Mouse (Mus musculus) brain, adult 2 months (tissue): ENCODE data around the gene Man2a1.

Source experiments
- DNase-seq: peaks from one replicate; pipeline ENCODE4 v3.0.0; 2011; ENCODE audit warnings: low read depth, low spot score

The Man2a1 gene

GRCm38 (mm10) chr17:64703649-64704230 is 103.2 kb downstream of the Man2a1 start:
- DNase-seq = peak; percentile 9

DNA sequence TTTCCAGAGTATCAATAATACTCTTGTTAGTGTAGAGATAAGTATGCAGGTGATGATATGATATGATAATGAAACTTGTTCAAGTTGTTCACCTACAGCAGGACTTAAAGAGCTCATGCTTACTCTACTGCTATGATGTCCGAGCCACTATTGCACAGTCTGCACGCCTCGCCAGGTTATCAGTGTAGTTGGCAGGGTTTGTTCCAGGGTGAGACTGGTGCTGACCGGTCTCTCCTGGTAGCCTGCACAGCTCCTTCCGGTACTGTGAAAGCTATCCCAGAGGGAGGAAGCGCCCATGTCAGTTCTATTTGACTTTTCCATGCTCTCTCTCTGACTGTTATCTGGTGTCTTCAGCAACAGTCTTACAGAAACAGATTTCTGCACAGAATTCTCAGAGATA is 107.0 kb downstream of the Man2a1 start:
- DNase-seq = no peak

DNA sequence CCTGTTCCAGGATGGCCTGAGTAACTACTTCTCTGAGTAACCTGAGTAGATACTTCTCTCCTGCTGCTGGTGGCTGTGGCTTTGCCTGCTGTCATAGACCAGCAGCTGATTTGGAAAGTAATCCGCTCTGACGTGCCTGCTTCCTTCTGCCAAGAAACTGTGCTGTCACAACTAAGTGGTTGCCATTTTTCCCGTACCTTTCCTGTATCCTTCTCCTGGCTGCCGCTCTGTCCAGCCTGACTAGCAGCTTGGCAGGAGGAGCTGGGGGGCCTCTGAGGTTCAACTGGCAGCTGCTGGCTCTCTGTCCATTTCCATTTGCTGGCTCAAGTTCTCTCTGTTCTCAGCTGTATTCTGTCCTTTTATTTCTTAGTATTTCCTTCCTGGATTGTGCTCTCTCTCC is 115.8 kb downstream of the Man2a1 start:
- DNase-seq = peak; percentile 91

DNA sequence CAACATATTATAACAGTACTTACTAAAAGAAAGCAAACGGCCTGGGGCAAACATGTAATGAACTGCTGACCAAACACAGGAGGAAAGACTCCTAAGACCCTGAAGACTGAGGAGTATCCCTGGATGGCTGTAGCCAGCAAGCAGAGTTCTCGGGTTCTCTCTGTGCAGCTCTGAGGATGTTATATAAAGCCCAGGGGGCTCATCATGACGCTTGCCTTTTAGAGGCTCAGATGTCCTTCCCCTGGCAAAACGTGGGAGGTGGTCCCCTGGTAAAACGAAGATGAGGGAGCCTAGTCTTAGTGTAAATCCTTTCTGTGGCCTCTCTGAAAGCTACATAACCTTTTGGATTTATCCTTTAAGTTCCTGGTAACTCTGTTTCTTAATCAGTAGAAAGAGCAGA is 119.2 kb downstream of the Man2a1 start:
- no peak for DNase-seq

DNA sequence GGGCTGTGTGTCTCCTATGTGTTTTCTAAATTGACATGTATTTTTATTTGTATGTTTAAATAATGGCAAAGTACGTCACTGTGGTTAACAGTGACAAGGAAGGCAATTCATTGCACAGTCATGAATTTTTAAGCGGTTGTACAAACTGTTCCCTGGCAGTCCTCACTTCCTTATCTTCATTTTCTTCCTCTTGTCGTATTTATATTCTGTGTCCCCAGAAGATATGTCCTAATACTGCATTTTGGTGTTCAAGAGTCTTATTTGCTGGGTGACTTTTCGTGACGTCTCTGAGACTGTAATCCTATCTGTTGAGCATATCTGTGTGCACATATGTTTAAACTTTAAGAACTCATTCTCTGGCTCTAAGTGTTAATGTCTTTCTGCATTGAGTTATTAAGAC is 120.6 kb downstream of the Man2a1 start:
- DNase-seq = no peak

DNA sequence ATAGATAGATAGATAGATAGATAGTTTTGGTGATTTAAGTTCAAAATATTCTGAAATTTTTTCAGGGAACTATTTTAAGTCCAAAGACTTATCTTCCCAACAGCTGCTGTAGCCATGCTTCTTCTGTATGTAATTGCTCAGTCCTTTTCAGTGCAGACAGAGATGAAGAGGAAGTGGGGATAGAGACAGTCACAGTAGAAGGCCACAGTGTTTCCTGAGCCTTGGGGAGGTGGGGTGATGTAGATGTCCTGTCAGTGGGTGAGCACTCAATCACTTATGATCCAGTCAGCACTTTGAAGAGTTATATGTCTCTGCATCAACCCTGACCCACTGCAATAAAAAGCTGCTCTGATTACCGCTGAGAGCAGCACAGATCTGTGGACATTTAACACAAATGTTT is 122.6 kb downstream of the Man2a1 start:
- DNase-seq = no peak

DNA sequence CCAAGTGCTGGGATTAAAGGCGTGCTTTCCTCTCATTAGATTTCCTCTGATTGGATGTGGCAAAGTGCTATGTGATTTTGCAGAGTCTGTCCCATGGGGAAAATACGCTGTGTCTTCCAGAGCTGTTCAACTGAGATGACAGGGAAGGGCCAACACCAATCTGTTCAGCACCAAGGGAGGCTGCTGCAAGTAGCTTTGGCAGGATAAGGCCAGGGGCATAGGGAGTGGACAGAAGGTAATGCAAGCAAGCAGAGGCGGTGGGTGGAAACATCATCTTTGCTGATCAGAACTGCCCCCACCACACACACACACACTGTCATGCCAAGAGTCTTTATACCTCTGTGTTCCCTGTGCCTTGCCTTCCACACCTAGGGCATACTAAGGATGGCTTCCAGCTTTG is 124.7 kb downstream of the Man2a1 start:
- no peak for DNase-seq

- DNase-seq = no peak
Measured at GRCm38 (mm10) chr17:64726032-64726431, 125.5 kb downstream of the Man2a1 start.

GRCm38 (mm10) chr17:64735492-64735891 is 135.0 kb downstream of the Man2a1 start:
- DNase-seq = no peak

DNA sequence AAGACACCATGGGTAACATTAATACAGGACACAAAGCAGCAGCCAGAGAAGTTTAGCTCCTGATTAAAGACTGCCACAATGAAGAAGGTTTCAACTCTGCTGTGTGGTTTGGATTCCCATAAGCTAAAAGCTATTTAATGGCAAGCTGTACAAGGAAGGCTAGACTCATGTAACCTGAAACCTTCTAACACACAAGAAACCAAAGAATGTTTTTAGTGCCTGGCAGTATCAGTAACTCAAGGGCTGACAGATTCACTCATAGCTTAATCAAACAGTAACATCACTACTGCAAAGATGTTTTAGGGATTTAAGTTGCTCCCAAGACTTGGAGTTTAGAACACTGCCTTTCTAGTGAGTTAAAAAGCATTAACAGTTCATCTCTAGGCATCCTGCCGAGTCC is 137.4 kb downstream of the Man2a1 start:
- no peak for DNase-seq

- DNase-seq = peak; percentile 84
Measured at GRCm38 (mm10) chr17:64739129-64739528, 138.6 kb downstream of the Man2a1 start.

GRCm38 (mm10) chr17:64742715-64743605 is 142.4 kb downstream of the Man2a1 start:
- no peak for DNase-seq

DNA sequence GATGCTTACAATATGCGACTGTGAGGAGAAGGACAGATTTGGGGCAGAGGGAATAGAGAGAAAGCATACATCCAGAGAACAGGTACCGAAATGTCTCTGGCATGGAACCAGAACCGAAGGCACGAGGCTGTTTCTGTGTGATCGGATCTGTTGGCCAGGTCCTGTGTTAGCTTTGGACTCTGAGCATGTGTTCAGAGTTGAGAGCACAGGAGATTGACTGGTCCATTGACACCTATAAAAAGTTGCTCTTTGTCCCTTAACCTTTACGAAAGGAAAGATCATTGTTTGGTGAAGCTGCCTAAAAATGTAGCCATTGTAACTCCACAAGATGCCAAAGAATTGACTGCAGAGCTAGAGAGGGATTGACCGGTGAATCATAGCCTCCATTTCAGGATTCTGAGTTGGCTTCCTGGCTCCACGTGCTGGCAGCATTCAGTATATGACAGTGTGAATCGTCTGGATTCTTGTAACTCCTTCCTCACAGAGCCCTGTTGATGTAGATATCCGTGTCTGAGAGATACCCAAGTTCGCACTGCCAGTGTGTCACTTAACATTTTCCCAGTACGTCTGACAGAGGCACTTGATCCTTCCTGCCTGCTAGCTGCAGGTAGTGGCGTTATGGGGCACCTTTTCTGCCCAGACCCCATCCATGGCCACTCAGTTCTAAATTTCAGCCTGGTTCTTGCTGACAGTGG is 143.2 kb downstream of the Man2a1 start:
- DNase-seq = peak; percentile 65

- DNase-seq = no peak
Measured at GRCm38 (mm10) chr17:64746637-64747225, 146.2 kb downstream of the Man2a1 start.

DNA sequence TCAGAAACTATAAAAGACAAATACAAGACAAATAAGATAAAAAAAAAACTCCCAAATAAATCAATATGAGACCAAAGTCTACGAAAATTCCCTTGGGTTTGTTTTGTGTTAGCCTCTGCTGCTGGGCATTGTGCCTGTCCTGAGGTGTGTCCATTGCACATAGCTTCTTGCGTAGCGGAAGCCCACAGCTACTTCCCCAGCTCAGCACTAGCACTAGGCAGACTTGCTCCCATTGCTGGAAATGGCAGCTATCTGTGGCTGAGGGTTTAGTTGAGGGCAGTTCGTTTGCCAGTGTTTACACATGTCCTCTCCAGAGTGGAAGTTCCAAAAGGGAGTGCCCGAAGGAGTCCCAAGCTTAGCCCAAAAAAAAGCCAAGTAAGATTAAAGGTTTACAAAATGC is 146.9 kb downstream of the Man2a1 start:
- no peak for DNase-seq

DNA sequence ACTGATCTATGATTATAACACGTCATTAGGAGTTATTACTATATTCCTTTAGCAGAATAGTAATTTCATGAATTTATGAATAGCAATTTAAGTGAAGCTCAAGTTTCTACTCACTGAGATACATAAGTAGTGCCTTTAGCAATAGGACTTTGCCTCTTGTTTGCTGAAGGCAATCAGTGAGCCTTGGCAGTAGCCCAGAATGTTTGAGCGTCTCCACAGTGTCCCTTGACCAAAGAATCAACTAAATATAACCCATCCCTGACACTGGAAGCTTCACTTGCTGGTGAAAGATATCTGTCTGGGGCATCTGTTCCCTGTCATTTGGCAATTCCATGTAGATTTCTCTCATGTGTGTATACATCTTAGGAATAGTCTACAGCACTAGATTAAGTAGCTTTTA is 147.6 kb downstream of the Man2a1 start:
- no peak for DNase-seq

- no peak for DNase-seq
Measured at GRCm38 (mm10) chr17:64749146-64749545, 148.6 kb downstream of the Man2a1 start.

DNA sequence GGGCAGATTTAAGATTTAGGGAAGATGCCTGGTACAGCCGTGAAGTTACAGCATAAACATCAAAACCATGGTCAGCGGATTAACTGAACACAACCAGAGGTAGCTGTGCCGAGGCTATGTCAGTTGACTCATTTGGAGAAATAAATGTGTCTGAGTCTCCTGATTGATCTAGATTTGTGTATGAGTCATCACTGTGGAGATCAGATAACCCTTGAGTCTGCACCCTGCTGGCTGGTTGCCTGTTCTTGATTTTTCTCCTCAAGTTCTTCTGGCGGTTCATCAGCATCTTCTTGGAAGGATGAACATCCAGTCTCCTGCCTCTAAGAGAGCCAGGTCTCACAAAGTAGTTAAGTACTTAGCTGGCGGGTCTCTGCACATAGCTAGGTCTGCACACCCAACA is 150.7 kb downstream of the Man2a1 start:
- DNase-seq = no peak

GRCm38 (mm10) chr17:64752126-64753019 is 151.8 kb downstream of the Man2a1 start:
- peak; percentile 52 for DNase-seq

DNA sequence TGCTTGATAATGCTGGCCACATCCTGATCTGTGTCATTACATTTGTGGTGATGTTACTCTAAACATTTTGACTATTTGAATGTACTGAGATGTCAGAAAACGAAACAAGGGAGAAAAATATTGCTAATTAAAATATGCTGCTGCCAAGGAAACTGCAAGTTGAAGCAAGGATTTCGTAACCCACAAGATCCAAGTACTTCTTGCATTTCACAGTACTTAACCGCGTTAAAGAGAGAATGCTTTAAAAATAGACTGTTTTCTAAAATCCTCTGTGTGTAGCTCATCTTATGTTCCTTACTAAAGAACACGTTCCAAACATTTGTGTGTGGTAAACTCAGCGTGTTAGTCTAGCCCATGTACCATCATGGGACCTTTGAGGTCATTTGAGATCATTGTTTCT is 153.0 kb downstream of the Man2a1 start:
- DNase-seq = no peak
